Mouse (Mus musculus) lung, embryonic 15.5 days (tissue): Measurements from ENCODE around the gene Ldlrad3. TPM values are rescaled to one million over a fixed set of nuclear protein-coding genes. Genes with fewer than 3 reads are reported as not detected.

Experiments used
- ATAC-seq: fragments of 200-750 bp; cut with Nextera tagmentation; 2 replicates; pipeline ENCODE4 v1.8.0; 2017; ENCODE audit warnings: moderate number of reproducible peaks, borderline replicate concordance; ENCODE audit not compliant: low FRiP score, low TSS enrichment; ENCODE audit errors: extremely low read depth
- H3K27ac ChIP-seq: fragments of 300-500 bp; sonication (generic); 2 replicates; pipeline ENCODE4 v1.5.1; 2015; ENCODE audit warnings: moderate library complexity, mild to moderate bottlenecking, inconsistent platforms
- H3K27me3 ChIP-seq: fragments of 300-500 bp; sonication (generic); 2 replicates; pipeline ENCODE4 v1.6.1; 2015; ENCODE audit warnings: inconsistent platforms
- H3K36me3 ChIP-seq: fragments of 300-500 bp; sonication (generic); 2 replicates; pipeline ENCODE4 v1.6.1; 2015; ENCODE audit warnings: inconsistent platforms
- H3K4me1 ChIP-seq: fragments of 300-500 bp; sonication (generic); 2 replicates; pipeline ENCODE4 v1.6.1; 2015; ENCODE audit warnings: inconsistent platforms
- H3K4me2 ChIP-seq: fragments of 300-500 bp; sonication (generic); 2 replicates; pipeline ENCODE4 v1.6.1; 2015; ENCODE audit warnings: inconsistent platforms, mild to moderate bottlenecking, moderate library complexity
- H3K4me3 ChIP-seq: fragments of 300-500 bp; sonication (generic); 2 replicates; pipeline ENCODE4 v1.5.1; 2015; ENCODE audit warnings: mild to moderate bottlenecking, inconsistent platforms
- H3K9ac ChIP-seq: fragments of 300-500 bp; sonication (generic); 2 replicates; pipeline ENCODE4 v1.6.1; 2015; ENCODE audit warnings: inconsistent platforms
- H3K9me3 ChIP-seq: fragments of 300-500 bp; sonication (generic); 2 replicates; pipeline ENCODE4 v1.6.1; 2016; ENCODE audit warnings: inconsistent platforms
- WGBS: fragments of 180-500 bp; shearing (Covaris S2); methylation state at CpG from one replicate; pipeline ENCODE4 v1.1.7; 2015; 5-methylcytosine and 5-hydroxymethylcytosine counted together
- polyA plus RNA-seq: library from polyadenylated mRNA; unstranded; fragments of >200 nt; fragmentation: Nextera tagmentation; extraction: Ambion mirVana; gene quantifications from 2 replicates; pipeline ENCODE4 v1.2.1, GENCODE M21; 2015

The Ldlrad3 gene
- polyA plus RNA-seq, 1 experiment from 2014 or later, result 48.5 TPM

DNA sequence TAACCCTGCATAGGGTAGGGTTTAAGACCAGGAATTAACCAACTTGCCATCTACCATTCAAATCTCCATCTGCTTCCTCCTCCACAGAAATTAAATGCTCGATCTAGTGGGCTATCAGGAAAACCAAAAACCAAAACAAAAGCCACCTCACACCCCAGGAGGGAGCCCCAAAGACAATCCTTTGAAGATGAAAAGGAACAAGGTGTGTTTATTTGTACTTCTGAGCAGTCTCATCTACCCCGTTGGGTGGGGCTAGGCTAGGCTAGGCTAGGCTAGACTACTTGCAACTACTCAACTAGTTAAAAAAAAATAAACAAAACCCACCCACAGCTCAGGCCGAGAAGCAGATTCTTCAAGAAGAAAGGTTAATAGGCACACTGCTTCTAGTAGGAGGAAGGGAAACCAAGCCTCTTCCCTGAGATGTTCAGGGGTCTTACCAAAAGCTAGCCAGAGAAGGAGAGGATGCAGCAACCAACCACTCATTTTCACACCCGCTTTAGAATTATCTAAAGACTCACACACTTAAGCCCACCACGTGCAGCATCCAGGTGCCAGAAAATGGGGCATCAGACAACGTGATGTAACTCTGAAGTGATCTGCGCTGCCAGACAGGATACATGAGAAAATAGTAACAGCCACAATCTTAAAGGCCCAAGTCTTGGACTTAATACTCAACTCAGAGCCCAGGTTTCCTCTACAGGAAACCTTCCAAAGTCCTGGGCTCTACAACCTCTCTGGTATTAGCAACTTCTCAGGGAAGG is 2.3 kb downstream of the Ldlrad3 start:
- Histone ChIP-seq H3K27ac (no peak overlapping the region), H3K9ac (no peak overlapping the region), H3K27me3 (no peaks in the 10 kb centered on the region), H3K4me1 (peaks cover 39% of the 10 kb centered on the region), H3K4me2 (peak overlapping the region; percentile 66), H3K36me3 (no peaks in the 10 kb centered on the region), H3K4me3 (no peak overlapping the region), H3K9me3 (no peaks in the 10 kb centered on the region)
- ATAC-seq, result no peak
- WGBS, result 53% methylated on average over 7 of the region's 7 CpGs

DNA sequence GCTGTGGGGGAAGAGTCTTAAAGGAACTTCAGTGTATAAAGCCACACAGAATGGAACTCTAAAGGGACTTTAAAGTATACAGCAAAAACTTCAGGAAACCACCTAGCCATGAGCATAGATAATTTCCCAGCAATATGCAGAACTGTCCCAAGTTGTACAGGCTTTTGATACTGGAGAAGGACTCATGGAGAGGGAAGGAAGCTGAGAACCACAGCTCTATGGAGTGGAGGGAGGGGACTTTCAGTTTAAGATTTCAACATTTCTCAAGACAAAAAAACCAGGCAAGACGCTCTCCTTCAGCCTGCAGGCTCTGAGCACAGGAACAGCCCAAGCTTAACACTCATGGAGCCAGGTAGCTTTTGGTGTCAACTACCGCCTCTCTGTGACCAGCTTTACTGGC is 4.7 kb downstream of the Ldlrad3 start:
- H3K36me3 ChIP-seq, result no peaks in the 10 kb centered on the region
- no peak overlapping the region for H3K4me3 ChIP-seq
- H3K27me3 ChIP-seq, result no peaks in the 10 kb centered on the region
- H3K9me3 ChIP-seq, result no peaks in the 10 kb centered on the region
- H3K9ac ChIP-seq, result no peak overlapping the region
- 62% methylated on average over 2 of the region's 2 CpGs for WGBS
- no peak for ATAC-seq
- H3K27ac ChIP-seq, result no peak overlapping the region
- no peak overlapping the region for H3K4me2 ChIP-seq
- H3K4me1 ChIP-seq, result peaks cover 37% of the 10 kb centered on the region

DNA sequence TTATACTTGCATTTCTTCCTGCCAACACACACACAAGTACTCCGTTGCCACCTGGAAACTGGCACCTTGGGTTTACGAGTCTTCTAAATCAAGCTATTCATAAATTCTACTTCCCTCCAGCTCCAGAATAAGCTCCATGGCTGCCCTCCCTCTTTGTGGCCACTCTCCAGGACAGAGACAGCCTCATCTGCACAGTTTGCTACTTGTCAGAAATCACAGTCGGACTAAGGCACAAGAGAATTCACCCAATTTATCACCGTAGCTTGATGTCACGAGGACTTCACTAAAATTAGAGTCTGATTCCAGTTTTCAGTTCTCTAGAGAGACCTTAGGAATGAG is 9.8 kb downstream of the Ldlrad3 start:
- H3K9me3 ChIP-seq, result no peaks in the 10 kb centered on the region
- H3K4me1 ChIP-seq, result peaks cover 19% of the 10 kb centered on the region
- H3K27me3 ChIP-seq, result no peaks in the 10 kb centered on the region
- no peaks in the 10 kb centered on the region for H3K36me3 ChIP-seq
- no peak overlapping the region for H3K4me3 ChIP-seq
- no peak overlapping the region for H3K4me2 ChIP-seq
- 58% methylated on average over 5 of the region's 5 CpGs for WGBS
- H3K27ac ChIP-seq, result no peak overlapping the region
- no peak overlapping the region for H3K9ac ChIP-seq
- no peak for ATAC-seq

DNA sequence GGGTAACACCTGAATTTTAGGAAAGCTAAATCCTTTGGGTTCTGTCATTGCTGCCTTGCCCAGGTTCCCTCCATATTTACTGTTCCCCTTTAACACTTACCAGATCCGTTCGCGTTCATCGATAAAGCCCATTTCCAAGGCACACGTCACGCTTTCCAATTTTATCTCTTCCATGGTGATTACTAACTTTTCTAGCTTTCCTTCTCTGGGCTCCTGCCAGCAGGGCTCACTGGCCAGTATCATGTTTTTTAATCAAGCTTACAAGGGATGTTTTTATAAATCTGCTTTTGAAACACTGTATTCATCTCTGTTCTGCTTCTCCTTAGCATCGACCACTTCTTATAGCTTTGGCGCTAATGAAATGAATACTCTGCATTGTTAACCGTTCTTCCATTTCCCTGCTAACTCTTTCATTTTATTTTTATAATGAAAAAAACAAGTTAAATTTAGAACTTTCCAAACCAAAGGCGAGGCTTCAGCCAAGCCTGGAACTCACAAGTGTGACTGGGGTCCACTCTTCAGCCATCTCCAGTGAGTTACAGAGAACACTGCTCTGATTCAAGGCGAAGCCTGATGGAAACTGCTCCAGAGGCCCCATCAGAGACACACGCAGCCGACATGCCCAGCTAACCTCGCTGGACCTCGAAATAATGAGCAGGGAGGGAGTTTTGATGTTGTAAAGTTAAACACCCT is 10.3 kb downstream of the Ldlrad3 start:
- H3K4me2 ChIP-seq, result no peak overlapping the region
- no peak overlapping the region for H3K27ac ChIP-seq
- no peak for ATAC-seq
- H3K27me3 ChIP-seq, result no peaks in the 10 kb centered on the region
- no peaks in the 10 kb centered on the region for H3K9me3 ChIP-seq
- H3K36me3 ChIP-seq, result no peaks in the 10 kb centered on the region
- H3K4me3 ChIP-seq, result no peak overlapping the region
- peaks cover 14% of the 10 kb centered on the region for H3K4me1 ChIP-seq
- H3K9ac ChIP-seq, result no peak overlapping the region
- WGBS, result 69% methylated on average over 15 of the region's 15 CpGs

DNA sequence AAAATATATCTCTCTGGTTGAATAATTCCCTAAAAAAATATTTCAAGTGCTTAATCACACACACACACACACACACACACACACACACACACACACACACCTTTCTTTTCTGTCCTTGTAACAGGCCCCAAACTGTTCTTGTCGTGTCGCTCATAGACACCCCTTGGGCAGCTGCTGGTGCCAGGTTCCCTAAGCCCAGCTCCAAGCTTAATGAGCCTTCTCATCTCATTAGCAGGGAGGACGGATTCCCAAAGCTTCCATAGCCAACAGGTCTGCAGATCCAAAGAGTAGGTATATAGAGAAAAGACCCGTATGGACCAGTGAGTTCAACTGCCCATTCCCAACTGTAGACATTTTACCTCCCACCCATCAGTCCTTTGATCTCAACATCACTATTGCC is 13.7 kb downstream of the Ldlrad3 start:
- peaks cover 7% of the 10 kb centered on the region for H3K4me1 ChIP-seq
- ATAC-seq, result no peak
- no peak overlapping the region for H3K27ac ChIP-seq
- no peaks in the 10 kb centered on the region for H3K36me3 ChIP-seq
- 87% methylated on average over 4 of the region's 4 CpGs for WGBS
- H3K9ac ChIP-seq, result no peak overlapping the region
- H3K4me3 ChIP-seq, result no peak overlapping the region
- H3K9me3 ChIP-seq, result no peaks in the 10 kb centered on the region
- no peaks in the 10 kb centered on the region for H3K27me3 ChIP-seq
- no peak overlapping the region for H3K4me2 ChIP-seq

DNA sequence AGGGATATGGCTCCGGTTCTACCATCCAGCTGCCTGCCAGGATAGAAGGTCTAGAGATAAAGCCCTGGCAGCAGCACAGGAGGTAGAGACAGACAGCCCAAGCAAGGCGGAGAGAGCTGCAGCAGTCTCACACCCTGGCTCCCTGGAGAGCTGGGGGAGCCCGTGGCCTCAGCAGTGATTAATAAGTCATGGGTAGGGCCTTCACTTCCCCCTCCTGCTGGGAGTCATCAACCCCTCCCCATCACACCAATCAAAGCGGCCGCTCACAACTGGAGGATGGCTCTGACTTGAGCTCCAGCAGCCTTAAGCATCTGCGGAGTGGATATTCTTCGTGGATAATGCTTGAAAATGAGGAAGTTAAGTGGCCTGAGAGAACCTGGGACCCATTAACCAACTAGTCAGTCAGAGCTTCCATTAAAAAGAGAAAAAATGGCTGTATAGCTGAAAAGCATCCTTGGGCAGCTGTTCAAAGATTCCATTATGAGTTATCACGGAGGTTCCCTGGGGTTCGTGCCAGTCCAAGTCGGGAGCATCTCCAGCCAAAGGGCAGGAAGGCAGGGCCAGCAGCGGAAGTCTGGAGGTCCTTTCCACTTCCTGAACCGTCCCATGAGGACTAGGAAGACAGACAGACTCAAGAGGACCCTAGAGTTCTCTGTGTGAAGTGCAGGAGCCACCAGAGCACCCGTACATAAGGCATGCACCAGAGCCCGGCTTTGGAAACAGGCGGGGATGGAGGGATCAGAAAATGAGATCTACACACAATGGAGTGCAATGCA is 19.4 kb downstream of the Ldlrad3 start:
- WGBS, result 25% methylated on average over 15 of the region's 15 CpGs
- ATAC-seq, result peak; percentile 72; the same call in 1 of the 2 replicates
- Histone ChIP-seq H3K4me3 (no peak overlapping the region), H3K4me2 (peak overlapping the region; percentile 31), H3K4me1 (peaks cover 18% of the 10 kb centered on the region), H3K36me3 (no peaks in the 10 kb centered on the region), H3K9ac (no peak overlapping the region), H3K27me3 (no peaks in the 10 kb centered on the region), H3K9me3 (no peaks in the 10 kb centered on the region), H3K27ac (peak overlapping the region; percentile 47; the same call in 1 of the 2 replicates)

DNA sequence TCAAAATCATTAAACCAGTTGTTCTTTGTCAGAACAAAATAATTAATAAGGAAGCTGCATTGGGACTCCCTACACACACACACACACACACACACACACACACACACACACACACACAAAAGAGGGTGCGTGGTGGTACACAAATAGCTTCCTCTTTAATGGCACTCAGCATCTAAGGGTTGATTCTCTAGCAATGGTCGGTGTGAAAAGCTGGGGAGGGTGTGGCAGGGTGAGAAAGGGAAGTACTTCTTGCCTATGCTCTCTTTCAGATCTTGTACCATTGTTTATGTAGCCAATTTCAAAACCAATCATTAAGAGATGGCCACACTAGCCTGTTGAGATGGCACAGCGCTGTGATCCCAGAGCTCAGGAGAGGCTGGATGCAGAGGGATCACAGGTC is 23.1 kb downstream of the Ldlrad3 start:
- no peaks in the 10 kb centered on the region for H3K27me3 ChIP-seq
- no peak overlapping the region for H3K4me3 ChIP-seq
- H3K36me3 ChIP-seq, result no peaks in the 10 kb centered on the region
- H3K4me1 ChIP-seq, result peaks cover 18% of the 10 kb centered on the region
- WGBS, result 78% methylated on average over 3 of the region's 3 CpGs
- no peaks in the 10 kb centered on the region for H3K9me3 ChIP-seq
- no peak overlapping the region for H3K9ac ChIP-seq
- H3K4me2 ChIP-seq, result no peak overlapping the region
- no peak for ATAC-seq
- H3K27ac ChIP-seq, result no peak overlapping the region

DNA sequence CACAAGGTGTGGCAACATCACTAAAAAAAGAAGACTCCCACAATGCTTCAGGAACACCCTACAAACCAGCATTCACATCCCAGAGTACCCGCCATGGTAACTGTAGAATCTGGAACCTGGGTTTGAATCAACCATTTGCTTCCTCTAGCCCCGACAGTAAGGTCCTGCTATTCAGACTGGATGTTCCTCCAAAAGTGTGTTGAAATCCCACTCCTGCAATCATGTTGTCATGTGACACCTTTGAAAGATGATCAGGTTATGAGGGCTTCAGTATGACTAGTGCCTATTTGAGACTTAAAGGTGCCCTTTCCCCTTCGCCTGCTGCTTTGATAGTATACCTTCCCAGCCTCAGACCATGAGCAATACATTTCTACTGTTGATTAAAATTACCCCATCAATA is 28.6 kb downstream of the Ldlrad3 start:
- no peak overlapping the region for H3K9ac ChIP-seq
- H3K4me2 ChIP-seq, result no peak overlapping the region
- no peaks in the 10 kb centered on the region for H3K27me3 ChIP-seq
- peaks cover 36% of the 10 kb centered on the region for H3K4me1 ChIP-seq
- 84% methylated on average over 3 of the region's 3 CpGs for WGBS
- H3K9me3 ChIP-seq, result no peaks in the 10 kb centered on the region
- no peak overlapping the region for H3K27ac ChIP-seq
- no peaks in the 10 kb centered on the region for H3K36me3 ChIP-seq
- H3K4me3 ChIP-seq, result no peak overlapping the region
- ATAC-seq, result no peak

DNA sequence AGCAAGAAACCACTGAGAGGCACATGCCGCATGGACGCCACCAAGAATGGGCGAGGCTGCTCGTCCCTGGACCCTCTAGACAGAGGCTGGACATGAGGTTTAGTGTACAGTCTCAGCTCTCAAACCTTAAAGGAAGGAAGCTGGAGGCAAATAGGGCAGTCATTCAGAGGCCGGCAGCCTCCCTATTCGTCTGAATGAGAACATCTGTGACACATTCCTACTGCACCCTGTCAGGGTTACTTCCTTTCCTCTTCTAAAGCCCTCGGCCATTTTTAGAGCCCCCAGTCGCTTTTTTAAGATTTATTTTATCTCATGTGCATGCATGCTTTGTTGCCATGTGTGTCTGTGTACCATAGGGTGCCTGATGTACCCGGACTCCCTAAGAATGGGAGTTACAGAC is 29.2 kb downstream of the Ldlrad3 start:
- Histone ChIP-seq H3K27ac (no peak overlapping the region), H3K27me3 (no peaks in the 10 kb centered on the region), H3K36me3 (no peaks in the 10 kb centered on the region), H3K9ac (no peak overlapping the region), H3K4me2 (no peak overlapping the region), H3K4me3 (no peak overlapping the region), H3K9me3 (no peaks in the 10 kb centered on the region), H3K4me1 (peaks cover 36% of the 10 kb centered on the region)
- ATAC-seq, result no peak
- WGBS, result 51% methylated on average over 9 of the region's 9 CpGs

DNA sequence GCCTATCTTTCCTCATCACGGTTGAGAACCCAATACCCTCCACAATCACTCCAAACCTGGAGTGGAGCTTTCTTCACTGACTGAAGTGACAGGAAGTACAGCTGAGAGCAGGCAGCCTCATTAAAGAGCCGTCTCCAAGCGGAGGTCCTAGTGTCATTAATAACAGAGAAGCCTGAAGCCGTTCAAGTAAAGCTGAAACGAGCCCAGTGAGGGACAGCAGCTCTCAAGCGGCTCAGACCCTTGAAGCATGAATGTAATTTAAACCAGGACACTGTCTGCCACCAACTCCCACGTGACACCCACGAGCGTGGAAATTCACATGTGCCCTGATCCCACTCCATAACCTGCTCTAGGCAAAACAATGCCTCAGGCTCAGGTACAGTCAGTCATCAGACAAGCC is 29.7 kb downstream of the Ldlrad3 start:
- no peaks in the 10 kb centered on the region for H3K9me3 ChIP-seq
- no peak overlapping the region for H3K4me2 ChIP-seq
- 29% methylated on average over 9 of the region's 9 CpGs for WGBS
- H3K36me3 ChIP-seq, result no peaks in the 10 kb centered on the region
- H3K27ac ChIP-seq, result no peak overlapping the region
- H3K9ac ChIP-seq, result no peak overlapping the region
- H3K27me3 ChIP-seq, result no peaks in the 10 kb centered on the region
- H3K4me1 ChIP-seq, result peaks cover 42% of the 10 kb centered on the region
- ATAC-seq, result no peak
- H3K4me3 ChIP-seq, result no peak overlapping the region

DNA sequence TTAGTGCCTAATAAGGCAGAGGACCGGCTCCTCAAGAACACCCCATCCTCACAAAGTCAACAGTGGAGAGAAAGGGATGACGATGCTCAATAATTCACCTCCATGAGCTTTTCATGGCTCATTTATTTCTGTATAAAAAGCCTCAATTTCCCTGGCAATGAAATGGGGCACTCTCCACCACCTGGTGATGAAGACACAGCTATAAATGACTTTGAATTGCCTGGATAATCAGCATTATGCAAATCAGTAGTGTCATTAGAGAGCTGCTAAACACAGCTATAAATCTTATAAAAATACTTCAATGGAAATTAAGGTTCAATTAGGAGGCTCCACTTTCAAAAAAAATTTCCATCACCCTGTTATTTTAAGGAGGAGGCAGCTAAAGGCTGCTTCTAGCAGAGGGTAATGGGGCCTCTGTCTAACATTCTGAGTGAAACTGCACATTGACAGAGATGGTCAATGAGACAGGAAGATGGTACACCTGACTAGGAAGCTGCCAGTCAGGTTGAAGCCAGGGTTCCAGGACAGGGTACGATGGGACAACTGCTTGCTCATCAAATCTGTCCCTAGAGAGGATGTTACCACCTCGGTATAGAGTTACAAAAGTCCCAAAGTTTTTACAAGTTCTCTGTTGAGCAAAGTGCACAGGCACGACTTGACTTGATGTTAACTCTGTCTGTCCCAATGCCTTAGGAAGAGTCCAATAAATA is 30.7 kb downstream of the Ldlrad3 start:
- H3K4me1 ChIP-seq, result peaks cover 42% of the 10 kb centered on the region
- no peaks in the 10 kb centered on the region for H3K27me3 ChIP-seq
- 41% methylated on average over 5 of the region's 5 CpGs for WGBS
- 0 out of 2 replicates have a peak overlapping the region, but pooled peaks have one; percentile 30 for H3K27ac ChIP-seq
- H3K36me3 ChIP-seq, result no peaks in the 10 kb centered on the region
- no peaks in the 10 kb centered on the region for H3K9me3 ChIP-seq
- H3K4me3 ChIP-seq, result no peak overlapping the region
- H3K9ac ChIP-seq, result no peak overlapping the region
- H3K4me2 ChIP-seq, result no peak overlapping the region
- ATAC-seq, result no peak
